Mouse (Mus musculus): ENCODE data around the gene Cdk15. TPM values are rescaled to one million over a fixed set of nuclear protein-coding genes. Genes with fewer than 3 reads are reported as not detected.
A peak's percentile ranks its signal among the peaks of the same experiment; 100 is the strongest.

Cdk15 gene
- polyA plus RNA-seq, 1 experiment from 2014 or later, result 0.13 TPM

- Histone ChIP-seq H3K36me3 (replicated peaks) (no peaks in the 10 kb centered on the region), H3K4me1 (no peaks in the 10 kb centered on the region), H3K27ac (no peak overlapping the region), H3K9me3 (no peaks in the 10 kb centered on the region), H3K27me3 (no peaks in the 10 kb centered on the region), H3K9ac (no peak overlapping the region), H3K4me2 (no peak overlapping the region), H3K4me3 (replicated peaks) (no peak overlapping the region)
- 64% methylated on average over 8 of the region's 8 CpGs for WGBS
- ATAC-seq (ENCODE audit: low FRiP score), result no peak
Measured at GRCm38 (mm10) chr1:59287733-59288132, 31.0 kb downstream of the Cdk15 start.

- ATAC-seq (ENCODE audit: low FRiP score), result no peak
- no peak overlapping the region for H3K27ac ChIP-seq
Measured at GRCm38 (mm10) chr1:59291652-59292051, 34.9 kb downstream of the Cdk15 start.

GRCm38 (mm10) chr1:59295769-59296168 lies 39.1 kb downstream of the Cdk15 start:
- Histone ChIP-seq H3K27ac (no peak overlapping the region), H3K4me3 (replicated peaks) (no peak overlapping the region), H3K9me3 (no peaks in the 10 kb centered on the region), H3K36me3 (replicated peaks) (no peaks in the 10 kb centered on the region), H3K4me2 (no peak overlapping the region), H3K9ac (no peak overlapping the region), H3K27me3 (peaks cover 4% of the 10 kb centered on the region; the same call in 1 of the 2 replicates), H3K4me1 (no peaks in the 10 kb centered on the region)
- no peak for ATAC-seq (ENCODE audit: low FRiP score)
- WGBS, result 77% methylated on average over 1 of the region's 1 CpGs

More at GRCm38 (mm10) chr1:59291652-59292051, 34.9 kb downstream of the Cdk15 start:
- Histone ChIP-seq H3K4me1 (no peaks in the 10 kb centered on the region), H3K4me3 (replicated peaks) (no peak overlapping the region), H3K4me2 (no peak overlapping the region), H3K36me3 (replicated peaks) (no peaks in the 10 kb centered on the region), H3K9ac (no peak overlapping the region), H3K27me3 (no peaks in the 10 kb centered on the region), H3K9me3 (no peaks in the 10 kb centered on the region)
- WGBS, result 46% methylated on average over 2 of the region's 2 CpGs

DNA sequence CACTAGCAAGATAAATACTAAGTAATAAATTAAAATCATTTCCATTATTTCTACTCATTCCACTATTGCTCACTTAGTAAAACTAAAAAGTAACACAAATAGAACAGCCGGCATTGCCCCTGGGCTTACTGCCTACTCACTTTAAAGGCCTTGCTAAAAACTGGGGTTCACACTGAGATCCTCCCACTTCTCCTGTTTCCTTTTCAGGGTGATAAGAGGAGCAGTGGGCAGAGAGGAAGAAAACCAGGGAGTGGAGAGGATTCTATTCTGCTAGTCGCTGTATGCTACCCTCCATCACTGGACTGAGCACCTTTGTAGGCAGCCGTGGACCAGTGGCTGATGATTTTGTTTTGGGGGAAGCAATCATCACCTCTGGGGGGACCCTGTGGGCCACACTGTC lies 40.5 kb downstream of the Cdk15 start:
- no peaks in the 10 kb centered on the region for H3K36me3 ChIP-seq (replicated peaks)
- H3K9ac ChIP-seq, result no peak overlapping the region
- no peak overlapping the region for H3K4me2 ChIP-seq
- 91% methylated on average over 3 of the region's 3 CpGs for WGBS
- no peaks in the 10 kb centered on the region for H3K9me3 ChIP-seq
- H3K4me1 ChIP-seq, result no peaks in the 10 kb centered on the region
- peaks cover 4% of the 10 kb centered on the region; the same call in 1 of the 2 replicates for H3K27me3 ChIP-seq
- no peak for ATAC-seq (ENCODE audit: low FRiP score)
- no peak overlapping the region for H3K27ac ChIP-seq
- H3K4me3 ChIP-seq (replicated peaks), result no peak overlapping the region

- H3K9ac ChIP-seq, result no peak overlapping the region
- WGBS, result 68% methylated on average over 9 of the region's 9 CpGs
Measured at GRCm38 (mm10) chr1:59298491-59299090, 41.9 kb downstream of the Cdk15 start.

GRCm38 (mm10) chr1:59307310-59307709 lies 50.6 kb downstream of the Cdk15 start:
- Histone ChIP-seq H3K4me2 (no peak overlapping the region), H3K4me1 (peaks cover 8% of the 10 kb centered on the region), H3K9ac (no peak overlapping the region), H3K27me3 (peaks cover 21% of the 10 kb centered on the region), H3K36me3 (replicated peaks) (no peaks in the 10 kb centered on the region), H3K9me3 (no peaks in the 10 kb centered on the region), H3K4me3 (replicated peaks) (no peak overlapping the region), H3K27ac (no peak overlapping the region)
- ATAC-seq (ENCODE audit: low FRiP score), result no peak
- WGBS, result 84% methylated on average over 5 of the region's 5 CpGs

More at GRCm38 (mm10) chr1:59298491-59299090, 41.9 kb downstream of the Cdk15 start:
- ATAC-seq (ENCODE audit: low FRiP score), result no peak
- H3K27ac ChIP-seq, result no peak overlapping the region
- no peaks in the 10 kb centered on the region for H3K4me1 ChIP-seq
- H3K36me3 ChIP-seq (replicated peaks), result no peaks in the 10 kb centered on the region
- H3K27me3 ChIP-seq, result peaks cover 4% of the 10 kb centered on the region; the same call in 1 of the 2 replicates
- no peak overlapping the region for H3K4me2 ChIP-seq
- H3K4me3 ChIP-seq (replicated peaks), result no peak overlapping the region
- H3K9me3 ChIP-seq, result no peaks in the 10 kb centered on the region

DNA sequence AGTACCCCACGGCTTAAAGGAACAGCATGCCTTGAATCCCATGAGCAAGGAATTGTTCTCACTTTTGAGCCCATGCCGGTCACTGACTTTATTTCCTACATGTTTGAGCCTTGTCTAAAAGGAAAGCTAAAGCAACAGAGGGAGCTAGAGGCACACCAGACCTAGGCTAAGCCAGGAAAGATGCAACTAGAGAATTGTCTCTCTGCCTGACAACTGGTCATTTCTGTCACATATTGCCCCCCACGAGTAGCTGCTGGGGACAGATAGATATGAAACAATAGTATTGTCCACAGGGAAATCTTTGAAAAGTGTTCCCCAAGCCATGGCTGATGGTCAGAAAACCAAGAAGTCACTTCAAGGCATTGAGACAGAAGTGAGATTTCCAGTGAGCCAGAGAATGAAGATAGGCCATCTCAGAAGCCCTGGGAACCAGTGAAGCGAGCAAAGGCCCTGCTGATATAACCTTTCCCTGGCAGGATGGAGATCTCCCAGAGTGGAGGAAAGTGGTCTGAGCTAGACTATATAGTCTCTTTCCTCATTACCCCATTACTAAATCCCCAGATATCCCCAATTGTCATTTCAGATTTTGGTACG lies 54.7 kb downstream of the Cdk15 start:
- ATAC-seq (ENCODE audit: low FRiP score), result no peak
- H3K4me2 ChIP-seq, result no peak overlapping the region
- 67% methylated on average over 5 of the region's 5 CpGs for WGBS
- H3K4me3 ChIP-seq (replicated peaks), result no peak overlapping the region
- H3K9ac ChIP-seq, result no peak overlapping the region
- no peaks in the 10 kb centered on the region for H3K9me3 ChIP-seq
- no peaks in the 10 kb centered on the region for H3K36me3 ChIP-seq (replicated peaks)
- H3K27me3 ChIP-seq, result peaks cover 50% of the 10 kb centered on the region
- H3K4me1 ChIP-seq, result peaks cover 35% of the 10 kb centered on the region
- H3K27ac ChIP-seq, result no peak overlapping the region

DNA sequence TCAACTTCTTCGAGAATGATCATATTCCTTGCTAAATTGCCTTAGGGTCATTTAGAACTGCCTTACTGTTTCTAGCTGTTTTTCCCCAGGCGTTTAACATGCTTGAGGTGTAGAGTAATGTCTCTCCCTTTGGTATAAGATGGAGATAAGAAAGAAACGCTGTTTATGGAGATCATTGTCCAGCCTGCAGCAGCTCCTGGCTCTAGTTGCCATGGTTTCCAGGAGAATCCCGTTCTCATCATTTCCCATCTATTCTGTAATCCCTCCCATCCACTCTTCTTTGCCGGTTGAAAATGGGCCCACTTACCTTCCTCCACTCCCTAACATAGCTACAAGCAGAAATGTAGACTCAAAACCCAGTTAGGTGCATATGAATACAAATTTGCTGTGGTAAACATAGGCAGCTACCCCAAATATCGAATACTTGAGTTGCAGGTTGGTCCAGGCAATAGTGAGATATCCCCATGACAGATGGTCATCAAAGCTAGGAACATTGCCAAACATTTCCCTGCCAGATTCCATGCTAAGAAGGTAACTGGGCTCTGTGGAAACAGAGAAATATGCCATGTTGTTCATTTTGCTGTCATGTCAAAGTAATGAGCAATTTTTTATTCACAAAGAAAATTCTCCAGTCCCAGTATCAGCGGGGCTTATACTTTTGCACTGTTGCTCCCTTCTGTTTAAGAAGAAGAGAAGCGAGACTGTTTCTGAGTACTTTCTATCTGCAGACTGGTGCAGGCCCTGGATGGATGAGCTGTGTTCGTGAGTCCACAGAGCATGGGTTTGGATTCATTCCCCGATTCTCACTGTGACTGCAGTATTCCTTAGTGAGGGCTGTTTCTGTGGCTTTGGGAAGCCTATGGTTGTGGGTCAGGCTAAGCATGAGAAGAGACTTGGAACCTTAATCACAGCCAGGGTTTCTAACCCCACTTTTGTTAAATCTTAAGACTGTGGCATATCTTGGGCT lies 55.8 kb downstream of the Cdk15 start:
- Histone ChIP-seq H3K4me1 (peaks cover 37% of the 10 kb centered on the region), H3K27ac (no peak overlapping the region), H3K4me3 (replicated peaks) (no peak overlapping the region), H3K27me3 (peaks cover 50% of the 10 kb centered on the region), H3K36me3 (replicated peaks) (no peaks in the 10 kb centered on the region), H3K9me3 (no peaks in the 10 kb centered on the region), H3K9ac (no peak overlapping the region), H3K4me2 (no peak overlapping the region)
- WGBS, result 66% methylated on average over 10 of the region's 10 CpGs
- ATAC-seq (ENCODE audit: low FRiP score), result no peak

DNA sequence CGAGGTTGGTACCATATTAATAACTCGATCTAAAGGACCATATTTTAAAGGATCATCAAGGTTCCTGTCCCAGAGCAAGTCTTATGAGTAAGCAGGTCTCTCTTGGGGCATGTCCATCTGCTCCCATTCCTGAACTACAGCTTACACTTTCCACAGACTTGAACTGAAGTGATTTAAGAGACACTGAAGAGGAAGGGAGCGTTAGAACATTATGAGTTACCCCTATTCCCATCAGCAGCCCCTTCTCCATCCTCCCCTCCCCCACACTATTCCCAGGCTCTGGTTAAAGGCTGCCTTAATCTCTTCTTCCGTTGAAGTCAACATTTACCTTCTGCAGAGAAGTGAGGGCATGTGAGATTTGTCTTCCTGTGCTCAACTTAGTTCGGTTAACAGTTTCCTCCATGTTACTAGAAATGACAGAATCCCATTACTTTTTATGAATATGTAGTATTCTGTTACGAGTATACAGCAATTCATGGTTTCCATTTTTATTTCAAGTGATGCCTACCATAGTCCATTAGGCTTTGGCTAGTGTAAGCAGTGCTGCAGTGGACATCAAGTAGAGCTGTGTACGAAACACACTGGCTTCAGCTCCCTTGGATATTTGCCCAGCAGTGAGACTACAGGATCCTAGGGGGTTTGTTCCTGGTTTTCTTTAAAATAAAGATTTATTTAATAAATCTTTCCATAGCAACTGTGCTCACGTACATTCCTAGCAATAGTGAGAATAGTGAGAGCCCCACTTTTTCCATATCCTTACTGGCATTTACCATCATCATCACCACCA lies 56.6 kb downstream of the Cdk15 start:
- peaks cover 57% of the 10 kb centered on the region for H3K27me3 ChIP-seq
- H3K4me1 ChIP-seq, result peaks cover 37% of the 10 kb centered on the region
- 85% methylated on average over 8 of the region's 8 CpGs for WGBS

GRCm38 (mm10) chr1:59315057-59315807 lies 58.5 kb downstream of the Cdk15 start:
- Histone ChIP-seq H3K36me3 (replicated peaks) (no peaks in the 10 kb centered on the region), H3K4me1 (peaks cover 38% of the 10 kb centered on the region), H3K9ac (no peak overlapping the region), H3K9me3 (no peaks in the 10 kb centered on the region), H3K27ac (0 out of 2 replicates have a peak overlapping the region, but pooled peaks have one; percentile 53), H3K27me3 (peaks cover 62% of the 10 kb centered on the region), H3K4me2 (peak overlapping the region; percentile 21), H3K4me3 (replicated peaks) (no peak overlapping the region)
- WGBS, result 5% methylated on average over 5 of the region's 5 CpGs
- ATAC-seq (ENCODE audit: low FRiP score), result peak; percentile 78

More for the DNA sequence above, 56.6 kb downstream of the Cdk15 start:
- Histone ChIP-seq H3K27ac (no peak overlapping the region), H3K36me3 (replicated peaks) (no peaks in the 10 kb centered on the region), H3K9ac (no peak overlapping the region), H3K9me3 (no peaks in the 10 kb centered on the region), H3K4me3 (replicated peaks) (no peak overlapping the region), H3K4me2 (no peak overlapping the region)
- no peak for ATAC-seq (ENCODE audit: low FRiP score)

DNA sequence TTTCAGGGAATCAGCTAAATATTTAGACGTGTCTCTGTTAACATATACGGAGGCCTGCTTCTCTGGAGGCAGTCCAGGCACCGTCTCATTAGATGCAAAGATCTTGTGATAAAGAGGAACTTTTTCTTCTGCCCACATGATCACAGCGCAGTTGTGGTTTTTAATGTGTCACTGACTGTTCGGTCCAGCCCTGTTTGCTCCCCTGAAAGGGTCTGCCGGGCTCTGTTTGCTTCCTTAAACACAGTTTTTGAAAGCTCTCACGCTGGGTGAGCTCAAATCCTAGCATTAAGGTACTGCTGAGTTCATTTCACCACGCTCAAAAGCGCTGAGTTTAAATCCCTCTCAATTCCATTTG lies 59.3 kb downstream of the Cdk15 start:
- under 1% methylated on average over 9 of the region's 9 CpGs for WGBS
- ATAC-seq (ENCODE audit: low FRiP score), result peak; percentile 72
- Histone ChIP-seq H3K4me2 (peak overlapping the region; percentile 33; the same call in 1 of the 2 replicates), H3K27me3 (peaks cover 64% of the 10 kb centered on the region), H3K4me3 (replicated peaks) (no peak overlapping the region), H3K27ac (peak overlapping the region; percentile 60), H3K9me3 (no peaks in the 10 kb centered on the region), H3K9ac (no peak overlapping the region), H3K4me1 (peaks cover 38% of the 10 kb centered on the region), H3K36me3 (replicated peaks) (no peaks in the 10 kb centered on the region)

Data from forebrain, embryonic 12.5 days (tissue).